Mouse (Mus musculus) naive thymus-derived CD4-positive, alpha-beta T cell, adult 5 months (primary cell): ENCODE measurements around the gene Glb1l. TPM values are rescaled to one million over a fixed set of nuclear protein-coding genes. Genes with fewer than 3 reads are reported as not detected.

Experiments used
- polyA plus RNA-seq: library from polyadenylated mRNA; unstranded; fragments of 100-300 nt; shearing (Covaris generic); gene quantifications from one replicate; pipeline ENCODE4 v1.2.1, GENCODE M21; 2017

The Glb1l gene
- 6.1 TPM for polyA plus RNA-seq

DNA sequence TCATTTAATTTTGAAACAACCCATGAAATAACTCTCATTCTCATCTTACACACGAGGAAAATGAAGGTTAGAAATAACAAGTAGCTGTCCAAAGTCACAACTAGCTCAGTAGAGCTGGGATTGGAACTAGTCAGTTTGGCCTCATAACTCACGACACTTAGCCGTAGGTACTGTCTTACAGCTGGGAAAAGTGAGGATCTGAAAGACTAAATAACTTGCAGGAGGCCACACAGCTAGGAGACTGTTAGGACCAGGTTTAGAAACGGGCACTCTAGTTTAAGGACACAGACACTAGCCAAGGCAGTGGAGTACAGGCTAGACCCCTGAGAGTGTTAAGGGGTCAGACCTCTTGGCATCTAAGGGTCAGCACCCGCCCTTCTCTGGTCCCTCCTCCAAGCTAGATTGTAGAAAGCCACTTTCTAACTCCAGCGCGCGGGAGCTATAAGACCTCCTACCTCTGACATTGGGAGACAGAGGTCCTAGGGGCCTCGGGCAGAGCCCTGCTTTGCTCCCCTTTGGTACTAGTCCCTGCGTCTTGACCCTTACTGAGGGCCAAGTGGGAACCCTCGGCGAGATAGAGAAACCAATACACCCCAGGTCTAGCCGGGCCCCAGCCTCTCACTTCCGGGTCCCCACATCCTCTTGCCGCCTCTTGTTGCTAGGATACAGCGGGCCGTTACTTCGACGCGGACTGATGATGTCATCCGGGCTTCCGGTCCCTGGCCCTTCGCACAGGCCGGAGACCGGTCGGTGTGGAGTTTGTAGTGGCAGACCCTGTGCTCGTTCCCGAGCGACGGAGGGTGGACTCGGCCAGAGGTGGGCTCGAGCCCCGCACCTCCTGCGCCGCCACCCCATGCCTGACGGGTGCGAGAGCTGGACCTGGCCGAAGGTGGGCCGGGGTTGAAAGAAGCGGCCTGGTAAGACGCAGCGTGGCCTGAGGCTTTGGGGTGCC lies at the start of gene Glb1l, which contains the start of gene Stk16:
Gene Glb1l, minus strand, starts transcription at position 678 of the 952 bp plus-strand sequence.
Gene Stk16, plus strand, starts transcription at position 703 of the 952 bp plus-strand sequence.

DNA sequence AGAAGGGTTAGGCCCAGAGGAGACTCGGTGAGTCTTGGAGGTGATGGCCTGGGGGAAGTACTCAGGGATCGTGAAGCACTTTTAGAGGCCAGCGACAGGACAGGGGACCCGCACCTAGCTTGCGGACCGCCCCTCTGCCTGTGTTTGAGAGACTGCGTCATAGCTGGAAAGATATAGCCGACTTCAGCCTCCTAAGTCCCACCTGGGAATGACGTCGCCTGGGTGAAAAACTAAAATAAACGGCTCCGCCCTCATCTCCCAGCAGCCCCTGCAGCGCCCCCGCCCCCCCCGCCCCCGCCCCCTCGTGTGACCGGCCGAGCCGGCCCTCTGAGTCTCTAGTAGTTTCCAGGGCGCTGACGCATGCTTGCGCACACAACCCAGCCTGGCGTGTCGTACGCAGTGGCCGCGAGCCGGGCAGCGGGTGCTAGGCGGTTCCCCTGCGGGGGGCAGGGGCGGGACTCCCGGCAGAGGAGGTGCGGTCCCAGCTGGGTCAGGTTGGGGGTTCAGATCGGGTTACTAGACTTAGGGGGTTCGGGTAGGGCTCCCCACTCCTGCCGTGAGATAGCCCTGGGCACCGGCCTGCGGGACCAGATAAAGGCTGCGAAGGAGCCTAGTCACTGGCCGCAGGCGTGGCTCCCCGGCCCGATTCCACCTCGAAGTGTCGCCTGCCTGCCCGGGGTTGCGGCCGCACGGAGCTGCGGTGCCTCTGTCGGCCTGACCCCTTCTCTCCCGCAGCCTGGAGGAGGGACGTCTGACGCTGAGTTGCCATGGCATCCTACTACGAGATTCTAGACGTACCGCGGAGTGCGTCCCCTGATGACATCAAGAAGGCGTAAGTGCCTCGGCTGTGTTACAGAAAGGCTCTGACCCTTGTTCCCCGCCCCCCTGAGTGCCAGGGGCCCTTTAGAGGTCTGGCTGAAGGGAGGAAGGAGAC lies 25.8 kb upstream of the Glb1l start, which contains the start of gene Dnajb2:
Gene Dnajb2, plus strand, starts transcription at position 290 of the 934 bp plus-strand sequence.

DNA sequence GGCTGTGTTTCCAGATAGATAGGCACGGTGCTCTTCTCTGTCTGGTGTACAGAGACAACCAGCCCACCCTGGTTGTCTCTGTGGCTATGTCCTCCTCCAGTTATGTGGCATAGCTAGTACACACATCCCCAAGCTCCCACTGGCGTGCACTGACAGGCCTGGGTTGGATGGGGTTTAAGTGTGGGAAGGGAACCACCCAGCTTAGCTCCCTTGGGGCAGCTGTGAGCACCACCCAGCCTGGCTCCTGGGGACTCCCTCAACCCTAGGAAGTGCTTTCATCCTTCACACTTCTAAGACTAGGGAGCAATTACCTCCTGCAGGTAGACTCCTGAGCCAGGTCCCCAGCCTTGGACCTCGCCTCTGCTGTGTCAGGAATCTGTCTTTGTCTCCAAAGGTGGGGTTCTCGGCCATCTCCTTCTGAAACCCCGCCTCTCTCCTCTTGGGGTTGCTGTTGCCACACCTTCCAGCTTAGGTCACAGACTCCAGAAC lies 21.1 kb upstream of the Glb1l start, which contains the start of gene A630095N17Rik:
Gene A630095N17Rik, minus strand, starts transcription at position 439 of the 489 bp plus-strand sequence.

DNA sequence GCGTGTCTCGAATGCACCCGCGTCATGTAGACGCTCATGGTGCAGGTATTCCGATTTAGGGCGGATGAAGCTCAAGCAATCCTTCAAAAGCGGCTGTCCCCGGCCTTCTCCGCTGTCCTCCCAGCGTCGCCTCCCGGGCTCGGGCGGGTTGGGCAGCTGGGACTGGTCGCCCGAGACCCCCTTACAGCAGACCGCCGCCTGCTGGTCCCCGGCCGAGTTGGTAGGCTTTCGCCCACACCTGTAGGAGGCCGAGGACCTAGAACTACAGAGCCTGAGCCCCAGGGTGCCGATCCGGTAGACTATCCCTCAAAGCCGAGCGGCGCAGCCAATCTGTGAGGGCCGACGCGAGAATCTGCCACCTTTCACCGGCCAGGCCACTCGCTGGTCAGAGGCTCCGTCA lies 8.9 kb upstream of the Glb1l start, which contains the start of gene Tuba4a:
Gene Tuba4a, minus strand, starts transcription at position 335 of the 400 bp plus-strand sequence.

DNA sequence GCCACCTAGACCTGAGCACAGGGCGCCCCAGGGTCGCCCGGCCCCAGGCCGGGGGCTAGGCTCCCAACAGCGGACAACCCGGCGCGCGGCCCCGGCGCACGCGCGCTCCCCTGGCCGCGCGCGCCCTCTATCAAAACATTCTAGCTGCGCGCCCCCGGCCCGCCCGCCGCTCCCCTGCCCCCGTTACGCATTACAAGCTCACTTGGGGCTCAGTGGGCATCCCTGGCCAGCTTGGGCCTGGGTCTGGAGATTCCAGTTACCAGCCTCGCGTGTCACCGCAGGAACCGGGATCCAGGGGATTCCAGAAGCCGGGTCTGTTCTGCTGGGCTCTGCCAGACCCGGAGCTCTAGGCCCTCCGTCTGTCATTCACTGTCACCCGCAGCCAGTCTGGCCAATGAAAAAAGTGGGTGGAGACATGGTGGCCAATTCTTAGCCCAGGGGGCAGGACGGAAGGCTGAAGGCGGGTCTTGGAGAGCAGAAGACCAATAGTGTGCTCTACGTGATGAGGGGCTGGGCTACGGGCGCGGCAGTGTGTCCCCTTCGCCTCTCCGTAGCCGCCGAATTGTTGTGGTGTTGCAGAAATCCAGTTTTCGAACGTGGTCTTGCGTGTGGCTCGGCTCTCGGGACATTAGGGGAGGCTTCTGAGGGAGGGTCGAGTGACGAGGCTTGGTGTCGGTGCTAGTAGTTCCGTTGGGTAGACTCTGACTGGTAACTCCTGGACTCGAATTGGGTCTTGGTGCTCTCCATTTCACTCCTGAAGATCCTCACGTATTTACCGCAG lies 18.8 kb downstream of the Glb1l start, which contains the start of the genes Ankzf1 and Atg9a:
Gene Ankzf1, plus strand, starts transcription at position 530 of the 781 bp plus-strand sequence.
Gene Atg9a, minus strand, starts transcription at position 575 of the 781 bp plus-strand sequence.

DNA sequence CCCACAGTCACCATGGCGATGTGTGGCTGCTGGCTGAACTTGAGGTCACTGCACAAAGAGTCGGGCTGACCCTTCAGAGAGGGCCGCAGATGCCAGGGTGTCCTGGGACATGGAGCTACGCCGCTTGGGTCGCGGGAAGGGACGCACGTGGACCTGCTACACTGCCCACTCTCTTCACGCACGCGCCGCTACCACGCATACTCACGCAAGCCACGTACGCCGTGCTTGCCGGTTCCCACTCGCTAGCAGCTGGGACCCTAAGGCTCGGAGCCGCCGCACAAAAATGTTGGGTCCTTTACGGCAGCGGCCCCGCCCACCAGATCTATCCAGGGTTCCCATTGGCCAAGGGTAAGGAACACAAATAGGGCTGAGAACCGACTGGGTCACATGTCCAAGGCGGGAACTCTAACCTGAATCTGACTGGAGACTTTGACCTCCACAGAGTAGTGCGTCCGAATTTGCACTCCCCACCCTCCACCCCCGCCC lies 30.5 kb downstream of the Glb1l start, which contains the start of gene Abcb6:
Gene Abcb6, minus strand, starts transcription at position 288 of the 486 bp plus-strand sequence.

DNA sequence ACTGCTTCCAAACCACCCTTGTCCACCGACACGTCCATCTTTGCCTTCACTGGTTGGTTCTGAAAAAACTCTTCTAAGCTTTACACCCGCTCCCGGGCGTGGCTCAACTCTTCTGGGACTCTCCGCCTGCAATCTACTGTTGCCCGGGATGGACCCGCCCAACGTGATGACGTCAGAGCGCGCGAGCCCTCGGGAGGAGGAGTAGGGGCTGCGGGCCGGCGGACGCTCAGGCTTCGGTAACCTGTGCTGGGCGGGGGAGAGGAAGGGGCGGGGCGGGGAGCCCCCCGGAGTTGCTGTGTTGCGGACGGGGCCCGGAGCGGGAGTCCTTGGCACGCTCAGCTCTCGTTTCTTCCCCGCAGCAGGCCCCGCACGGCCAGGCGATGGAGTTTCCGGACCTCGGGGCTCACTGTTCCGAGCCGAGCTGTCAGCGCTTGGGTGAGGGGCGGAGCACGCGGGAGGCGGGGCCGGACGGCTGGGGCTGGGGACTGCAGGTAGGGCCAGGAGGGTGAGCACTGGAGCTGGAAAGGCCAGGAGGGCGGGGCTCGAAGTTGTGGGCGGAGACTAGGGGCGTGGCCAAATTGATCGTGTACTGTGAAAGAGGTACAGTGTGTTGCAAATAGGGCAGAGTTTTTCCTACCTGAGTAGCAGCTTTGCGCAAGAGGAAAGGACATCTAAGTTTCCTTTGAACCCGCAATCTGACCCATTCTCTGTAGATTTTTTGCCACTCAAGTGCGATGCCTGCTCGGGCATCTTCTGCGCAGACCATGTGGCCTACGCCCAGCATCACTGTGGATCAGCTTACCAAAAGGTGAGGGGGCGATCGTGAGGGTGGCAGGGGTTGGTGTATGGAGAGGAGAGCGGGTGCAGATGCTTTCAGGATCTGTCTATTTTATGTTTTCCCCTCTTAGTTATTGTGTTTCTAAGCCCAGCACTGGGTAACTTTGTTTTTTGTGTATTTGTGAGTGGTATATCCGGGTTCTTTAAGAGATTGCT lies 41.8 kb downstream of the Glb1l start, which contains the start of gene Zfand2b:
Gene Zfand2b, plus strand, starts transcription at position 175 of the 993 bp plus-strand sequence.

Other genes with a start within 250 kb of the Glb1l start
- 8.8 TPM for gene Nhej1, start 85.6 kb downstream of the Glb1l start, polyA plus RNA-seq
- 0.61 TPM for gene Slc23a3, start 76.9 kb downstream of the Glb1l start, polyA plus RNA-seq
- 211 TPM for gene Cnppd1, start 68.1 kb downstream of the Glb1l start, polyA plus RNA-seq
- gene Retreg2, start 68.0 kb downstream of the Glb1l start, polyA plus RNA-seq = 102 TPM
- gene Zfand2b, start 42.2 kb downstream of the Glb1l start, polyA plus RNA-seq = 85.3 TPM
- 5.2 TPM for gene Abcb6, start 30.4 kb downstream of the Glb1l start, polyA plus RNA-seq
- 32.7 TPM for gene Ankzf1, start 18.7 kb downstream of the Glb1l start, polyA plus RNA-seq
- 38.6 TPM for gene Atg9a, start 18.6 kb downstream of the Glb1l start, polyA plus RNA-seq
- 71.7 TPM for gene Stk16, start within 50 bp of the Glb1l start, polyA plus RNA-seq
- 162 TPM for gene Tuba4a, start 9.1 kb upstream of the Glb1l start, polyA plus RNA-seq
- not detected for gene A630095N17Rik, start 21.3 kb upstream of the Glb1l start, polyA plus RNA-seq
- 61.6 TPM for gene Dnajb2, start 25.6 kb upstream of the Glb1l start, polyA plus RNA-seq
- 0.39 TPM for gene Ptprn, start 53.7 kb upstream of the Glb1l start, polyA plus RNA-seq
- gene Resp18, start 67.6 kb upstream of the Glb1l start, polyA plus RNA-seq = not detected
- gene Dnpep, start 107.2 kb upstream of the Glb1l start, polyA plus RNA-seq = 53.1 TPM
- gene Des, start 149.5 kb upstream of the Glb1l start, polyA plus RNA-seq = not detected
- gene Speg, start 164.5 kb upstream of the Glb1l start, polyA plus RNA-seq = 0.36 TPM
- 73.3 TPM for gene Gmppa, start 225.1 kb upstream of the Glb1l start, polyA plus RNA-seq
- gene Asic4, start 239.6 kb upstream of the Glb1l start, polyA plus RNA-seq = not detected